Mouse (Mus musculus): Measurements from ENCODE around the gene Zdhhc18. TPM values are rescaled to one million over a fixed set of nuclear protein-coding genes. Genes with fewer than 3 reads are reported as not detected.
"Not testable (repeated sequence)": the region's sequence is repeated elsewhere in the genome, so short reads cannot be mapped to it uniquely, and the experiment has no call there.

Zdhhc18 gene
- polyA plus RNA-seq, 1 experiment from 2014 or later = 0.79 TPM

- peaks cover 13% of the 10 kb centered on the region for H3K4me1 ChIP-seq (ENCODE audit: control insufficient read depth, low read depth, low read length)
- peaks cover 7% of the 10 kb centered on the region; the same call in 1 of the 2 replicates for H3K36me3 ChIP-seq (ENCODE audit: control insufficient read depth, insufficient read depth)
- no peak overlapping the region for H3K27ac ChIP-seq (ENCODE audit: low read length)
- no peak for ATAC-seq (ENCODE audit: low read depth)
- no peak overlapping the region for H3K9ac ChIP-seq (ENCODE audit: low read depth, low read length)
- 75% methylated on average over 5 of the region's 5 CpGs for WGBS (ENCODE audit: insufficient replicate concordance)
- H3K4me3 ChIP-seq (ENCODE audit: low read depth, low read length) = no peak overlapping the region
- H3K4me2 ChIP-seq (ENCODE audit: low read depth, low read length) = no peak overlapping the region
- no peaks in the 10 kb centered on the region for H3K9me3 ChIP-seq (replicated peaks; ENCODE audit: control insufficient read depth, low read length)
- H3K27me3 ChIP-seq (ENCODE audit: control insufficient read depth, insufficient read depth, low read depth, low read length) = no peaks in the 10 kb centered on the region
Measured at GRCm38 (mm10) chr4:133657829-133658458, 8.0 kb upstream of the Zdhhc18 start.

GRCm38 (mm10) chr4:133656997-133657396 is 7.0 kb upstream of the Zdhhc18 start:
- 19% methylated on average over 4 of the region's 4 CpGs for WGBS (ENCODE audit: insufficient replicate concordance)
- peaks cover 2% of the 10 kb centered on the region; the same call in 1 of the 2 replicates for H3K36me3 ChIP-seq (ENCODE audit: control insufficient read depth, insufficient read depth)
- no peak for ATAC-seq (ENCODE audit: low read depth)

DNA sequence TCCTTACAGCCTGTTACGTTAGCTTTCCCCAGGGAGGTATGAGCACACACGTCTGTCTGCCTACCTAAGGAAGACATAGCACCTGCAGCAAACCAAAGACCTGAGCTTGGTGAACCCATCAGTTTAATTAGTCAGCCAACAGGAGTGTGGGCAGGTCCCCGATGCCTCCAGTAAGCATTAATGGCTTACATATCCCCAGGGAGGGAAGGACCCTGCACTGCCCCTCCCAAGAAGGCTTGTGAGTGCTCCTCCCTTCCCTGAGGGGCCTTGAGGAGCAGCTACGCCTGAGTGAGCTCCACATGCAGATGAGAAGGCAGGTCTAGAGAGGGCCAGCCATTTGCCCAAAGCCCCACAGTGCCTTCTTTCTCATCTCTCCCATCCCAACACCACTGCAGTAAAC is 6.3 kb upstream of the Zdhhc18 start:
- H3K4me1 ChIP-seq (ENCODE audit: control insufficient read depth, low read depth, low read length) = peaks cover 13% of the 10 kb centered on the region
- H3K27me3 ChIP-seq (ENCODE audit: control insufficient read depth, insufficient read depth, low read depth, low read length) = no peaks in the 10 kb centered on the region
- H3K4me3 ChIP-seq (ENCODE audit: low read depth, low read length) = no peak overlapping the region
- H3K4me2 ChIP-seq (ENCODE audit: low read depth, low read length) = no peak overlapping the region
- H3K9ac ChIP-seq (ENCODE audit: low read depth, low read length) = no peak overlapping the region
- no peaks in the 10 kb centered on the region for H3K36me3 ChIP-seq (ENCODE audit: control insufficient read depth, insufficient read depth)
- H3K9me3 ChIP-seq (replicated peaks; ENCODE audit: control insufficient read depth, low read length) = no peaks in the 10 kb centered on the region
- WGBS (ENCODE audit: insufficient replicate concordance) = 56% methylated on average over 4 of the region's 4 CpGs
- ATAC-seq (ENCODE audit: low read depth) = no peak
- no peak overlapping the region for H3K27ac ChIP-seq (ENCODE audit: low read length)

More at GRCm38 (mm10) chr4:133656997-133657396, 7.0 kb upstream of the Zdhhc18 start:
- H3K4me3 ChIP-seq (ENCODE audit: low read depth, low read length) = no peak overlapping the region
- no peak overlapping the region for H3K27ac ChIP-seq (ENCODE audit: low read length)
- no peaks in the 10 kb centered on the region for H3K27me3 ChIP-seq (ENCODE audit: control insufficient read depth, insufficient read depth, low read depth, low read length)
- no peak overlapping the region for H3K4me2 ChIP-seq (ENCODE audit: low read depth, low read length)
- H3K4me1 ChIP-seq (ENCODE audit: control insufficient read depth, low read depth, low read length) = peaks cover 13% of the 10 kb centered on the region
- H3K9ac ChIP-seq (ENCODE audit: low read depth, low read length) = no peak overlapping the region
- no peaks in the 10 kb centered on the region for H3K9me3 ChIP-seq (replicated peaks; ENCODE audit: control insufficient read depth, low read length)

DNA sequence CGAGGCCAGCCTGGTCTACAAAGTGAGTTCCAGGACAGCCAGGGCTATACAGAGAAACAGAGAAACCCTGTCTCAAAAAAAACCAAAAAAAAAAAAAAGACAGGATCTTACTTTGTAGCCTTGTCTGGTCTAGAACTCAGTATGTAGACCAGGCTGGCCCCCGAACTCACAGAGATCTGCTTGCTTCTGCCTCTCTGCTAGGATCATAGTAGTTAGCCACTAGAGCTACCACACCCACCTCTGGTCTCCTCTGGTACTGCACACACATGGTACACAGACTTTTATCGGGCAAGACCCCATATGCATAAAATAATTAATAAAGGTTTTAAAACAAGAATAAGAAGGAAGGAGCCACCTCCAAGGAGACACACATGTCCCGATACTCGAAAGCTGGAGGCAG is 4.1 kb upstream of the Zdhhc18 start:
- not testable (repeated sequence) for H3K36me3 ChIP-seq (ENCODE audit: control insufficient read depth, insufficient read depth); H3K27ac ChIP-seq (ENCODE audit: low read length); H3K9ac ChIP-seq (ENCODE audit: low read depth, low read length); ATAC-seq (ENCODE audit: low read depth); H3K4me2 ChIP-seq (ENCODE audit: low read depth, low read length); H3K4me1 ChIP-seq (ENCODE audit: control insufficient read depth, low read depth, low read length); H3K4me3 ChIP-seq (ENCODE audit: low read depth, low read length); H3K9me3 ChIP-seq (replicated peaks; ENCODE audit: control insufficient read depth, low read length); H3K27me3 ChIP-seq (ENCODE audit: control insufficient read depth, insufficient read depth, low read depth, low read length)
- WGBS (ENCODE audit: insufficient replicate concordance) = 80% methylated on average over 5 of the region's 5 CpGs

- no peaks in the 10 kb centered on the region for H3K9me3 ChIP-seq (replicated peaks; ENCODE audit: control insufficient read depth, low read length)
- H3K9ac ChIP-seq (ENCODE audit: low read depth, low read length) = no peak overlapping the region
- H3K4me3 ChIP-seq (ENCODE audit: low read depth, low read length) = no peak overlapping the region
- WGBS (ENCODE audit: insufficient replicate concordance) = 77% methylated on average over 10 of the region's 10 CpGs
- H3K27me3 ChIP-seq (ENCODE audit: control insufficient read depth, insufficient read depth, low read depth, low read length) = no peaks in the 10 kb centered on the region
- H3K36me3 ChIP-seq (ENCODE audit: control insufficient read depth, insufficient read depth) = no peaks in the 10 kb centered on the region
- H3K27ac ChIP-seq (ENCODE audit: low read length) = no peak overlapping the region
- peaks cover 3% of the 10 kb centered on the region for H3K4me1 ChIP-seq (ENCODE audit: control insufficient read depth, low read depth, low read length)
- ATAC-seq (ENCODE audit: low read depth) = no peak
- no peak overlapping the region for H3K4me2 ChIP-seq (ENCODE audit: low read depth, low read length)
Measured at GRCm38 (mm10) chr4:133652746-133653145, 2.8 kb upstream of the Zdhhc18 start.

GRCm38 (mm10) chr4:133651986-133652385 is 2.0 kb upstream of the Zdhhc18 start:
- Histone ChIP-seq H3K4me1 (ENCODE audit: control insufficient read depth, low read depth, low read length) (peaks cover 3% of the 10 kb centered on the region), H3K27me3 (ENCODE audit: control insufficient read depth, insufficient read depth, low read depth, low read length) (no peaks in the 10 kb centered on the region), H3K27ac (ENCODE audit: low read length) (no peak overlapping the region), H3K4me3 (ENCODE audit: low read depth, low read length) (no peak overlapping the region), H3K4me2 (ENCODE audit: low read depth, low read length) (no peak overlapping the region), H3K9me3 (replicated peaks; ENCODE audit: control insufficient read depth, low read length) (no peaks in the 10 kb centered on the region), H3K36me3 (ENCODE audit: control insufficient read depth, insufficient read depth) (no peaks in the 10 kb centered on the region), H3K9ac (ENCODE audit: low read depth, low read length) (no peak overlapping the region)
- 59% methylated on average over 4 of the region's 4 CpGs for WGBS (ENCODE audit: insufficient replicate concordance)
- no peak for ATAC-seq (ENCODE audit: low read depth)

GRCm38 (mm10) chr4:133651445-133651844 is 1.5 kb upstream of the Zdhhc18 start:
- H3K4me2 ChIP-seq (ENCODE audit: low read depth, low read length) = no peak overlapping the region
- peaks cover 3% of the 10 kb centered on the region for H3K4me1 ChIP-seq (ENCODE audit: control insufficient read depth, low read depth, low read length)
- no peaks in the 10 kb centered on the region for H3K27me3 ChIP-seq (ENCODE audit: control insufficient read depth, insufficient read depth, low read depth, low read length)
- 43% methylated on average over 10 of the region's 10 CpGs for WGBS (ENCODE audit: insufficient replicate concordance)
- H3K27ac ChIP-seq (ENCODE audit: low read length) = no peak overlapping the region
- H3K36me3 ChIP-seq (ENCODE audit: control insufficient read depth, insufficient read depth) = no peaks in the 10 kb centered on the region
- H3K9ac ChIP-seq (ENCODE audit: low read depth, low read length) = no peak overlapping the region
- no peak for ATAC-seq (ENCODE audit: low read depth)
- no peaks in the 10 kb centered on the region for H3K9me3 ChIP-seq (replicated peaks; ENCODE audit: control insufficient read depth, low read length)
- no peak overlapping the region for H3K4me3 ChIP-seq (ENCODE audit: low read depth, low read length)

- H3K4me3 ChIP-seq (ENCODE audit: low read depth, low read length) = peak overlapping the region; percentile 49
- ATAC-seq (ENCODE audit: low read depth); H3K27ac ChIP-seq (ENCODE audit: low read length); H3K9me3 ChIP-seq (replicated peaks; ENCODE audit: control insufficient read depth, low read length); H3K4me1 ChIP-seq (ENCODE audit: control insufficient read depth, low read depth, low read length); H3K27me3 ChIP-seq (ENCODE audit: control insufficient read depth, insufficient read depth, low read depth, low read length); H3K9ac ChIP-seq (ENCODE audit: low read depth, low read length); H3K36me3 ChIP-seq (ENCODE audit: control insufficient read depth, insufficient read depth): not testable (repeated sequence)
- 75% methylated on average over 5 of the region's 5 CpGs for WGBS (ENCODE audit: insufficient replicate concordance)
- peak overlapping the region; percentile 45 for H3K4me2 ChIP-seq (ENCODE audit: low read depth, low read length)
Measured at GRCm38 (mm10) chr4:133649464-133649863, 490 bp downstream of the Zdhhc18 start.

DNA sequence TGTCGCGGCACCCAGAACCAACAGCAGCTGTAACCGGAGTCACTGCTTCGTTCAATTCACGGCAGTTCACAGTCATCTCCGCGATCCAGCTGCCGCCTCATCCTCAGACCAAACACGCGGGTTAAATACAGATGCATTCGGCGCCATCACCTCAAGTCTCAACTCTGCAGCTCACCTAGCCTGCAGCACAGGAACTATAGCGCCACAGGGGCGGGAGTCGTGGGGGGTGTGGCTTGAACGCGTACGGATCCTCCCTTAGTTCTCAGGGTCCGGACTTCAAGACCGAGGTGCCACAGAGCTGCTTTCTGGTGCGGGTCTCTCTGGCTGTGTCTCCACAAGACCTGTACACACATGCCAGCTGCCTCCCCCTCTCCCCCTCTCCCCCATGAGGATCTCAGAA is 4.3 kb downstream of the Zdhhc18 start:
- Histone ChIP-seq H3K27me3 (ENCODE audit: control insufficient read depth, insufficient read depth, low read depth, low read length) (no peaks in the 10 kb centered on the region), H3K9me3 (replicated peaks; ENCODE audit: control insufficient read depth, low read length) (no peaks in the 10 kb centered on the region), H3K4me3 (ENCODE audit: low read depth, low read length) (no peak overlapping the region), H3K27ac (ENCODE audit: low read length) (no peak overlapping the region), H3K36me3 (ENCODE audit: control insufficient read depth, insufficient read depth) (no peaks in the 10 kb centered on the region), H3K4me2 (ENCODE audit: low read depth, low read length) (no peak overlapping the region), H3K4me1 (ENCODE audit: control insufficient read depth, low read depth, low read length) (peaks cover 3% of the 10 kb centered on the region), H3K9ac (ENCODE audit: low read depth, low read length) (no peak overlapping the region)
- no peak for ATAC-seq (ENCODE audit: low read depth)
- WGBS (ENCODE audit: insufficient replicate concordance) = 60% methylated on average over 21 of the region's 21 CpGs
